ENCODE assay signal across 23 mouse cellular contexts in genomic region chr15:9014541-9014940, GRCm38 (mm10). TPM values are rescaled to one million over a fixed set of nuclear protein-coding genes. Genes with fewer than 3 reads are reported as not detected.
"Had no signal": no experiment of that assay in that cellular context is flagged by ENCODE, and none has a peak within 500 bp of the region (broad histone marks: within the 10 kb centered on the region; RNA-seq: fewer than 3 reads in every experiment).

No protein-coding gene starts in this region.

- H3K36me3 ChIP-seq: limb, embryonic 12.5 days; limb, embryonic 15.5 days; midbrain, embryonic 10.5 days; neural tube, embryonic 12.5 days; neural tube, embryonic 15.5 days; stomach, embryonic 15.5 days had no signal

- H3K9ac ChIP-seq: limb, embryonic 12.5 days; limb, embryonic 15.5 days; liver, embryonic 14.5 days; liver, postnatal 0 days; neural tube, embryonic 12.5 days; neural tube, embryonic 15.5 days; stomach, embryonic 15.5 days had no signal

- DNase-seq: kidney, adult 2 months; kidney, postnatal 25 days; layer of hippocampus, postnatal 36 days; left cerebral cortex, postnatal 4 days; liver, postnatal 0 days; midbrain, embryonic 14.5 days; right cerebral cortex, adult 18-20 months; right cerebral cortex, postnatal 14 days; spleen, adult 18-20 months; thymus, adult 18-20 months; thymus, postnatal 36 days had no signal

- H3K4me1 ChIP-seq: limb, embryonic 12.5 days; limb, embryonic 15.5 days; midbrain, embryonic 10.5 days; neural tube, embryonic 12.5 days; neural tube, embryonic 15.5 days; stomach, embryonic 15.5 days had no signal

- H3K9me3 ChIP-seq: limb, embryonic 15.5 days; neural tube, embryonic 12.5 days; neural tube, embryonic 15.5 days; stomach, embryonic 15.5 days had no signal

- ATAC-seq: liver, postnatal 0 days had no signal

- H3K27me3 ChIP-seq: limb, embryonic 12.5 days; limb, embryonic 15.5 days; megakaryocyte, embryonic 14.5 days; neural tube, embryonic 12.5 days; neural tube, embryonic 15.5 days; stomach, embryonic 15.5 days had no signal

- H3K4me3 ChIP-seq: layer of hippocampus, adult 2 months; limb, embryonic 12.5 days; limb, embryonic 15.5 days; megakaryocyte, embryonic 14.5 days; midbrain, embryonic 10.5 days; neural tube, embryonic 12.5 days; neural tube, embryonic 15.5 days; stomach, embryonic 15.5 days had no signal

- H3K4me2 ChIP-seq: limb, embryonic 12.5 days; limb, embryonic 15.5 days; liver, embryonic 11.5 days; neural tube, embryonic 12.5 days; neural tube, embryonic 15.5 days; stomach, embryonic 15.5 days had no signal

- H3K27ac ChIP-seq: kidney, postnatal 0 days; layer of hippocampus, adult 2 months; limb, embryonic 12.5 days; limb, embryonic 15.5 days; liver, embryonic 14.5 days; midbrain, embryonic 10.5 days; neural tube, embryonic 12.5 days; neural tube, embryonic 15.5 days; stomach, embryonic 15.5 days had no signal

RNA-seq across cellular contexts. Expression of gene Ranbp3l, which starts 46.8 kb away (rescaled TPM):
- polyA plus RNA-seq: limb, embryonic 12.5 days; testis, adult 2 months had no signal
